Comparison of ENCODE assay signal across 10 mouse cellular contexts in the genomic region with DNA sequence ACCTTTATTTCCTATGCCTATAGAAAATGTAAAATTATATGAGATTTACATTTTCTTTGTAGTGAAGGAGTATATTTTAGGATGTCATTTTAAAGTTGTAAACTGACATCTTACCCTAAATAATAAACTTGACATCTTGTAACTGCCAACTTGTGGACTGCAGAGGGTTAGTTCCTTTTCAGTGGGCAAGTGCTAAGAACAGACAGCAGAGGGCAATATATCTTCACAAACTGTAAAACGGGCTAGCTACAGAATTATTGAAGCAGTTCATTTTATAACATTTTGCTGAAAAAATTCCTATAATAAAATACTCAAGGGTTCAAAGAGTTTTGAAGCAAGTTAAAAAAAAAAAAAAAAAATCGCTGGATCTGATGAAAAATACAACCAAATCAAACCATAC. TPM values are rescaled to one million over a fixed set of nuclear protein-coding genes. Genes with fewer than 3 reads are reported as not detected.
DNase-seq lines count a peak whose midpoint lies in the region; ATAC-seq and TF ChIP-seq lines count a peak whose summit lies in the region.
"Had no signal": no experiment of that assay in that cellular context is flagged by ENCODE, and none has a peak within 500 bp of the region (broad histone marks: within the 10 kb centered on the region; RNA-seq: fewer than 3 reads in every experiment).

No protein-coding gene starts in this region.

- intact Hi-C loops in left cerebral cortex, adult 2 months (cut with DNase I): loop anchor here (1.0 to 5.0 kb wide), 2 partner anchors 404 to 823 kb away; no protein-coding TSS in a partner anchor
- intact Hi-C loops in left cerebral cortex, postnatal 10 days (cut with DNase I): loop anchor here (2.0 to 5.0 kb wide), 2 partner anchors 33 to 404 kb away; no protein-coding TSS in a partner anchor

- ATAC-seq in activated CD4-positive, CD25-positive, alpha-beta regulatory T cell, adult 4 months: peak; percentile 80
- ATAC-seq in megakaryocyte, adult 5-6 weeks (ENCODE audit: poor library complexity, severe bottlenecking): peak; percentile 52; the same call in 1 of the 2 replicates
- ATAC-seq in monocyte, adult 5-6 weeks (replicated peaks; ENCODE audit: insufficient number of reproducible peaks, low FRiP score, low TSS enrichment, poor library complexity, severe bottlenecking): no peak

- H3K27ac ChIP-seq in left cerebral cortex, adult 2 months: no peak overlapping the region

- H3K4me3 ChIP-seq in left cerebral cortex, adult 2 months: no peak overlapping the region

- TF ChIP-seq CTCF in left cerebral cortex, adult 2 months (IDR thresholded peaks at IDR 0.05): peak; percentile 69

- DNase-seq in cerebellum, postnatal 14 days: peak; percentile 21 to 39
- DNase-seq in cerebellum, postnatal 36 days: no peak
- DNase-seq in left cerebral cortex, adult 2 months (ENCODE audit: extremely low spot score in 1 of 2, low spot score in 2 of 2): no peak
- DNase-seq in left cerebral cortex, postnatal 10 days (ENCODE audit: extremely low spot score in 1 of 2, low spot score in 2 of 2): no peak
- no peak for DNase-seq in heart, postnatal 4 days
- DNase-seq: cerebellum, adult 11-12 months; layer of hippocampus, postnatal 36 days had no signal

RNA-seq across cellular contexts. Expression of a gene that starts 40.4 kb away (rescaled TPM):
- total RNA-seq in left cerebral cortex, adult 2 months (2021): 100 to 1,000 TPM; 130 to 132 TPM
- 100 to 1,000 TPM in 1 of 2 experiments, 10 to 100 TPM in 1; 97.3 to 101 TPM for total RNA-seq in left cerebral cortex, postnatal 10 days (2021)
- polyA plus RNA-seq in activated CD4-positive, CD25-positive, alpha-beta regulatory T cell, adult 4 months (2017; shearing (Covaris generic)): 10 to 100 TPM; 19.8 to 23.9 TPM
- total RNA-seq in megakaryocyte, adult 5-6 weeks (2015): 28.3 and 31.9 TPM in 2 replicates
- 16.8 and 21.3 TPM in 2 replicates for total RNA-seq in megakaryocyte, adult 5-6 weeks (2017)
- 10.2 to 37.4 TPM (median 29.3 TPM) in 3 replicates for total RNA-seq in monocyte, adult 5-6 weeks (2017)
- total RNA-seq in heart, postnatal 4 days (2021): 10 to 100 TPM; 37.8 to 41.4 TPM

RNA-seq across cellular contexts. Expression of a gene that starts 41.2 kb away (rescaled TPM):
- 10 to 100 TPM; 68.1 to 86.5 TPM for total RNA-seq in left cerebral cortex, adult 2 months (2021)
- total RNA-seq in left cerebral cortex, postnatal 10 days (2021): 10 to 100 TPM; 67.9 to 70.2 TPM
- polyA plus RNA-seq in activated CD4-positive, CD25-positive, alpha-beta regulatory T cell, adult 4 months (2017; shearing (Covaris generic)): 100 to 1,000 TPM; 103 to 115 TPM
- 87.5 and 97.5 TPM in 2 replicates for total RNA-seq in megakaryocyte, adult 5-6 weeks (2015)
- 130 and 131 TPM in 2 replicates for total RNA-seq in megakaryocyte, adult 5-6 weeks (2017)
- total RNA-seq in monocyte, adult 5-6 weeks (2017): 126 to 138 TPM (median 128 TPM) in 3 replicates
- total RNA-seq in heart, postnatal 4 days (2021): 10 to 100 TPM; 49.9 to 51.6 TPM

Comparison
In these comparisons a context has a peak if more than half of its experiments do, and no peak if none do; other contexts are left out.
1. DNase-seq: peak in cerebellum, postnatal 14 days (2 of 2); none in cerebellum, postnatal 36 days (0 of 2), left cerebral cortex, adult 2 months (0 of 2), left cerebral cortex, postnatal 10 days (0 of 2) and heart, postnatal 4 days (single experiment).